Mouse (Mus musculus): Measurements from ENCODE around the gene Gnmt. TPM values are rescaled to one million over a fixed set of nuclear protein-coding genes. Genes with fewer than 3 reads are reported as not detected.
A peak's percentile ranks its signal among the peaks of the same experiment; 100 is the strongest.
"Not testable (repeated sequence)": the region's sequence is repeated elsewhere in the genome, so short reads cannot be mapped to it uniquely, and the experiment has no call there.

Gene Gnmt
- polyA plus RNA-seq, 2 experiments: 18.3 to 31.2 TPM

DNA sequence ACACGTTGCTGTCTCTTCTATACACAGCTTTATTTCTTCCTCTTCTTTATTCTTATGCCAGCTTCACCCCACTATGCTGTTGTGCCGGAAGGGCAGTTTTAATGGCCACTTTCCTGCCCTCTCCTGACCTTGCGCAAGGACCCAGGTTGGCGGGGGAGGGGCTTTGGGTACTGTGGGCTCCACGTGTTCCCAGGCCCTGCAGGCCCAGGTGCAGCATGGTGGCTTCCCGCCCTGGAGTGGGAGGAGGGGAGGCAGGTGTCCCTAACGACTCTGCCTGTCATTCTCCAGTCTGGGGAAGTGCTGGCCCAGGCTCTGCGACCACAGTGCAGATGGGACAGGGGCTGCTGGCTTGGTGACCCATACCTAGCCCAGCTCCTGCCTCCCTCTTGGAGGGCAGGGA is 38.9 kb upstream of the Gnmt start:
- Histone ChIP-seq H3K27ac (no peak overlapping the region), H3K4me1 (replicated peaks; ENCODE audit: control insufficient read depth in 2 of 2, insufficient read depth in 2 of 2, low read length in 1 of 2) (peaks cover 0 to 7% of the 10 kb centered on the region in 2 experiments; a peak in 2 of 4 replicates), H3K27me3 (ENCODE audit: control insufficient read depth, insufficient read depth, low read length) (no peaks in the 10 kb centered on the region), H3K9me3 (ENCODE audit: control insufficient read depth, low read length) (no peaks in the 10 kb centered on the region), H3K36me3 (replicated peaks; ENCODE audit: control insufficient read depth, insufficient read depth, low read depth) (no peaks in the 10 kb centered on the region), H3K4me2 (ENCODE audit: low read depth) (no peak overlapping the region), H3K4me3 (ENCODE audit: insufficient read depth in 1 of 2, low read depth in 2 of 2, low read length in 2 of 2) (no peak overlapping the region), H3K9ac (replicated peaks) (no peak overlapping the region)
- WGBS (ENCODE audit: insufficient replicate concordance): 43% methylated on average over 8 of the region's 8 CpGs
- DNase-seq (ENCODE audit: low read depth in 3 of 3, low spot score in 3 of 3): no peak
- TF ChIP-seq CTCF (IDR thresholded peaks at IDR 0.05; ENCODE audit: low read depth): no peak
- no peak for TF ChIP-seq EP300 (IDR thresholded peaks at IDR 0.05; ENCODE audit: low read depth)
- no peak for ATAC-seq (ENCODE audit: insufficient read depth)

DNA sequence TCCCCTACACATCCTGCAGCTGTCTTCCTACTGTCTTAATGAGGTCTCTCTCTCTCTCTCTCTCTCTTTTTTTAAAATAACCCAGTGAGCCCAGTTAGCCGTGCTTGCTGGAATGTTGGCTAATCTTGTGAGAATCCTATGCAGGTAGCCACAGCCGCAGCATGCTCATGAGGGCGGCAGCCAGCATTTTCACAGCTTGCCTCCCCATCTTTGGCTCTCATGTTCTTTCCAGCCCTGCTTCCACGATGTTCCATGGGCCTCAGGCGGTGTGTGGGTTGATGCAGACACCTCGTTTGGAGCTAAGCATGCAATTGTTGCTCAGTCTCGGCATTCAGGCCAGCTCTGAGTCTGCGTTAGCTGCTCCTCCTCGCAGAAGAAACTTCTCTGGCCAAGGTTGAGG is 35.9 kb upstream of the Gnmt start:
- H3K4me1 ChIP-seq (replicated peaks; ENCODE audit: control insufficient read depth in 2 of 2, insufficient read depth in 2 of 2, low read length in 1 of 2); DNase-seq (ENCODE audit: low read depth in 3 of 3, low spot score in 3 of 3); H3K9me3 ChIP-seq (ENCODE audit: control insufficient read depth, low read length); H3K27ac ChIP-seq; H3K27me3 ChIP-seq (ENCODE audit: control insufficient read depth, insufficient read depth, low read length); ATAC-seq (ENCODE audit: insufficient read depth); H3K36me3 ChIP-seq (replicated peaks; ENCODE audit: control insufficient read depth, insufficient read depth, low read depth); H3K4me3 ChIP-seq (ENCODE audit: insufficient read depth in 1 of 2, low read depth in 2 of 2, low read length in 2 of 2); H3K9ac ChIP-seq (replicated peaks); H3K4me2 ChIP-seq (ENCODE audit: low read depth): not testable (repeated sequence)
- WGBS (ENCODE audit: insufficient replicate concordance): 68% methylated on average over 8 of the region's 9 CpGs

GRCm38 (mm10) chr17:46763544-46763943 is 34.6 kb upstream of the Gnmt start, which contains the start of gene Ptcra:
Ptcra (minus strand) TSS chr17:46763712.
- Histone ChIP-seq H3K27me3 (ENCODE audit: control insufficient read depth, insufficient read depth, low read length) (no peaks in the 10 kb centered on the region), H3K36me3 (replicated peaks; ENCODE audit: control insufficient read depth, insufficient read depth, low read depth) (no peaks in the 10 kb centered on the region), H3K9ac (replicated peaks) (no peak within 1 kb of the TSS), H3K9me3 (ENCODE audit: control insufficient read depth, low read length) (no peaks in the 10 kb centered on the region), H3K27ac (no peak within 1 kb of the TSS), H3K4me1 (replicated peaks; ENCODE audit: control insufficient read depth in 2 of 2, insufficient read depth in 2 of 2, low read length in 1 of 2) (no peaks in the 10 kb centered on the region), H3K4me2 (ENCODE audit: low read depth) (no peak within 1 kb of the TSS), H3K4me3 (ENCODE audit: insufficient read depth in 1 of 2, low read depth in 2 of 2, low read length in 2 of 2) (no peak within 1 kb of the TSS)
- TF ChIP-seq EP300 (IDR thresholded peaks at IDR 0.05; ENCODE audit: low read depth): no peak
- no peak for TF ChIP-seq CTCF (IDR thresholded peaks at IDR 0.05; ENCODE audit: low read depth)
- ATAC-seq (ENCODE audit: insufficient read depth) (no peak), DNase-seq (ENCODE audit: low read depth in 3 of 3, low spot score in 3 of 3) (no peak)
- 46% methylated on average over 2 of the region's 2 CpGs for WGBS (ENCODE audit: insufficient replicate concordance)

DNA sequence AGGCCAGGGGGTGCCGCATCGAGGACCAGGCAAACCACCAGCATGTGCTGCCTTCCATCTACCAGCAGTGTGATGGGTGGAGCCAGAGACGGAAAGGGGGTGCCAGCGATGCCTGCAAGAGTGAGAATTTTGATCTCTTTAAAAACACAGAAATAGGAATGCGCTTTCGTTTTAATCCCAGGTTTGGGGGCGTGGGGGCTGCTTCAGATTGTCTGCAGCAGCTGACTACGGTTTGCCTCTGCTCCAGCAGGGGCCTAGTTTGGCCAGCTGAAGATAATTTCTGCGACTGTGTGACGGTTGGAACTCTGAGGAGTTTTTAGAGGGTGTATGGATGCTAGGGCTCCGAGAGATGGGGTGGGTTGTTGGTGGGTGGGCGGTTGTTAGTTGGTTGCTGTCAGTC is 29.8 kb upstream of the Gnmt start:
- H3K4me2 ChIP-seq (ENCODE audit: low read depth): no peak overlapping the region
- no peak overlapping the region for H3K4me3 ChIP-seq (ENCODE audit: insufficient read depth in 1 of 2, low read depth in 2 of 2, low read length in 2 of 2)
- WGBS (ENCODE audit: insufficient replicate concordance): 71% methylated on average over 12 of the region's 12 CpGs
- no peak overlapping the region for H3K27ac ChIP-seq
- no peaks in the 10 kb centered on the region for H3K4me1 ChIP-seq (replicated peaks; ENCODE audit: control insufficient read depth in 2 of 2, insufficient read depth in 2 of 2, low read length in 1 of 2)
- no peak for ATAC-seq (ENCODE audit: insufficient read depth)
- H3K9me3 ChIP-seq (ENCODE audit: control insufficient read depth, low read length): no peaks in the 10 kb centered on the region
- no peaks in the 10 kb centered on the region for H3K36me3 ChIP-seq (replicated peaks; ENCODE audit: control insufficient read depth, insufficient read depth, low read depth)
- DNase-seq (ENCODE audit: low read depth in 3 of 3, low spot score in 3 of 3): no peak
- no peak overlapping the region for H3K9ac ChIP-seq (replicated peaks)
- H3K27me3 ChIP-seq (ENCODE audit: control insufficient read depth, insufficient read depth, low read length): no peaks in the 10 kb centered on the region
- TF ChIP-seq CTCF (IDR thresholded peaks at IDR 0.05; ENCODE audit: low read depth): no peak
- no peak for TF ChIP-seq EP300 (IDR thresholded peaks at IDR 0.05; ENCODE audit: low read depth)

- Histone ChIP-seq H3K9ac (replicated peaks) (peak within 1 kb of the TSS; percentile 76), H3K27me3 (ENCODE audit: control insufficient read depth, insufficient read depth, low read length) (no peaks in the 10 kb centered on the region), H3K9me3 (ENCODE audit: control insufficient read depth, low read length) (no peaks in the 10 kb centered on the region), H3K4me2 (ENCODE audit: low read depth) (peak within 1 kb of the TSS; percentile 79), H3K4me3 (ENCODE audit: insufficient read depth in 1 of 2, low read depth in 2 of 2, low read length in 2 of 2) (peak within 1 kb of the TSS; percentile 73 to 86), H3K27ac (peak within 1 kb of the TSS; percentile 60), H3K4me1 (replicated peaks; ENCODE audit: control insufficient read depth in 2 of 2, insufficient read depth in 2 of 2, low read length in 1 of 2) (peaks cover 9 to 12% of the 10 kb centered on the region in 2 experiments), H3K36me3 (replicated peaks; ENCODE audit: control insufficient read depth, insufficient read depth, low read depth) (peaks cover under 1% of the 10 kb centered on the region; the same call in 1 of the 2 replicates)
- ATAC-seq (ENCODE audit: insufficient read depth) (peak; percentile 100), DNase-seq (ENCODE audit: low read depth in 3 of 3, low spot score in 3 of 3) (peak; percentile 95 to 96 (median 96))
- under 1% methylated on average over 58 of the region's 58 CpGs for WGBS (ENCODE audit: insufficient replicate concordance)
- TF ChIP-seq EP300 (IDR thresholded peaks at IDR 0.05; ENCODE audit: low read depth): 0 out of 2 replicates have a peak, but pooled peaks have one; percentile 28
- TF ChIP-seq CTCF (IDR thresholded peaks at IDR 0.05; ENCODE audit: low read depth): no peak
These were observed 23.0 kb upstream of the Gnmt start, which contains the start of gene Cnpy3 for GRCm38 (mm10) chr17:46751794-46752556. Cnpy3 (minus strand) TSS chr17:46752214.
